Mouse (Mus musculus): ENCODE measurements around the gene Tspan18. TPM values are rescaled to one million over a fixed set of nuclear protein-coding genes. Genes with fewer than 3 reads are reported as not detected.

The Tspan18 gene
- polyA plus RNA-seq, 1 experiment from 2014 or later = 44.8 TPM

- H3K27me3 ChIP-seq = no peaks in the 10 kb centered on the region
Measured at GRCm38 (mm10) chr2:93249058-93249457, 85.2 kb downstream of the Tspan18 start.

GRCm38 (mm10) chr2:93244090-93244443, 90.2 kb downstream of the Tspan18 start:
- Histone ChIP-seq H3K4me3 (replicated peaks) (no peak overlapping the region), H3K27ac (no peak overlapping the region), H3K4me1 (peaks cover 33% of the 10 kb centered on the region), H3K36me3 (0 out of 2 replicates have a peak, but pooled peaks cover 2% of the 10 kb centered on the region), H3K9me3 (replicated peaks) (no peaks in the 10 kb centered on the region), H3K9ac (no peak overlapping the region), H3K4me2 (no peak overlapping the region), H3K27me3 (no peaks in the 10 kb centered on the region)
- WGBS = 83% methylated on average over 8 of the region's 8 CpGs
- no peak for ATAC-seq (replicated peaks; ENCODE audit: low FRiP score)

More at GRCm38 (mm10) chr2:93249058-93249457, 85.2 kb downstream of the Tspan18 start:
- ATAC-seq (replicated peaks; ENCODE audit: low FRiP score) = 0 out of 2 replicates have a peak, but pooled peaks have one; percentile 26
- Histone ChIP-seq H3K27ac (0 out of 2 replicates have a peak overlapping the region, but pooled peaks have one; percentile 3), H3K4me3 (replicated peaks) (no peak overlapping the region), H3K36me3 (no peaks in the 10 kb centered on the region), H3K9ac (no peak overlapping the region), H3K4me2 (no peak overlapping the region), H3K4me1 (peaks cover 38% of the 10 kb centered on the region), H3K9me3 (replicated peaks) (no peaks in the 10 kb centered on the region)
- WGBS = 70% methylated on average over 6 of the region's 6 CpGs

DNA sequence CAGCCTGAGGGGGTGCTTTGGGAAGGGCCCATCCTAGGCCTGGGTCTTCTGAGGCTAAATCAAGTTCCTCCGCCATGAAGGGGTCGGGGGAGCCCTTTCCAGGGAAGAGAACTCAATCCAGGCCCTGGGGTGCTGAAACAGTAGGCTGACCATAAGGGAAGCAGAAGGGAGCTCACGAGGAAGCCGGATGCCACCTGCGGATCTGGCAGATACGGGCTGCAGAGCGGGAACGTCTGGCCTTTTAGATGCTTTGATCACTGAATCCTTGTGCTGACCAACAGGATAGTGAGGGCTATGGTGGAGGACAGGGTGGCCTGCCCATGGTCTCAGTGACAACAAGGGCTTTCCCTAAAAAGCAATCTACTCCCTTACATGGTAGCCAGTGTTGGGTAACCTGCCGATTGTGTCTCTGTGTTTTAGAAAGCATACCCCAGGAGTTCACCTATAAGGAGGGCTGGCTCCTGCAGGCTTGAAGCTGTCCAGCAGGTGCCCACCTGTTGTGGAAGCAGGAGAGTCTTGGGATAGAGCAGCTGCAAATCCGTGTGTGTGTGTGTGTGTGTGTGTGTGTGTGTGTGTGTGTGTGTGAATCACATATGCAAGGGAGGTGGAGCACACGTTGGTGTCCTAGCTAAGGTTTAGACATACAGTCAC, 90.7 kb downstream of the Tspan18 start:
- Histone ChIP-seq H3K9ac (no peak overlapping the region), H3K27me3 (no peaks in the 10 kb centered on the region)
- WGBS = 78% methylated on average over 11 of the region's 11 CpGs

GRCm38 (mm10) chr2:93242166-93242565, 92.1 kb downstream of the Tspan18 start:
- Histone ChIP-seq H3K4me2 (no peak overlapping the region), H3K4me1 (peaks cover 45% of the 10 kb centered on the region), H3K27ac (no peak overlapping the region), H3K27me3 (no peaks in the 10 kb centered on the region), H3K36me3 (peaks cover 8% of the 10 kb centered on the region; the same call in 1 of the 2 replicates), H3K4me3 (replicated peaks) (no peak overlapping the region), H3K9ac (no peak overlapping the region), H3K9me3 (replicated peaks) (no peaks in the 10 kb centered on the region)
- WGBS = 84% methylated on average over 5 of the region's 5 CpGs
- no peak for ATAC-seq (replicated peaks; ENCODE audit: low FRiP score)

More for the DNA sequence above, 90.7 kb downstream of the Tspan18 start:
- H3K4me2 ChIP-seq = no peak overlapping the region
- H3K27ac ChIP-seq = no peak overlapping the region
- H3K4me3 ChIP-seq (replicated peaks) = no peak overlapping the region
- H3K9me3 ChIP-seq (replicated peaks) = no peaks in the 10 kb centered on the region
- 0 out of 2 replicates have a peak, but pooled peaks cover 2% of the 10 kb centered on the region for H3K36me3 ChIP-seq
- ATAC-seq (replicated peaks; ENCODE audit: low FRiP score) = no peak
- H3K4me1 ChIP-seq = peaks cover 33% of the 10 kb centered on the region

GRCm38 (mm10) chr2:93238864-93239263, 95.4 kb downstream of the Tspan18 start:
- WGBS = 80% methylated on average over 6 of the region's 6 CpGs
- ATAC-seq (replicated peaks; ENCODE audit: low FRiP score) = 0 out of 2 replicates have a peak, but pooled peaks have one; percentile 16
- Histone ChIP-seq H3K4me2 (no peak overlapping the region), H3K4me1 (peaks cover 48% of the 10 kb centered on the region), H3K36me3 (peaks cover 11% of the 10 kb centered on the region; the same call in 1 of the 2 replicates), H3K27ac (no peak overlapping the region), H3K9me3 (replicated peaks) (no peaks in the 10 kb centered on the region), H3K4me3 (replicated peaks) (no peak overlapping the region), H3K27me3 (no peaks in the 10 kb centered on the region), H3K9ac (no peak overlapping the region)

- Histone ChIP-seq H3K27ac (peak overlapping the region; percentile 54), H3K36me3 (peaks cover 11% of the 10 kb centered on the region; the same call in 1 of the 2 replicates), H3K9me3 (replicated peaks) (no peaks in the 10 kb centered on the region), H3K4me3 (replicated peaks) (no peak overlapping the region), H3K9ac (no peak overlapping the region), H3K27me3 (no peaks in the 10 kb centered on the region), H3K4me1 (peaks cover 42% of the 10 kb centered on the region), H3K4me2 (no peak overlapping the region)
- peak; percentile 24 for ATAC-seq (replicated peaks; ENCODE audit: low FRiP score)
- 53% methylated on average over 1 of the region's 1 CpGs for WGBS
Measured at GRCm38 (mm10) chr2:93237055-93237454, 97.2 kb downstream of the Tspan18 start.

GRCm38 (mm10) chr2:93232141-93232540, 102.2 kb downstream of the Tspan18 start:
- Histone ChIP-seq H3K4me3 (replicated peaks) (no peak overlapping the region), H3K36me3 (0 out of 2 replicates have a peak, but pooled peaks cover 3% of the 10 kb centered on the region), H3K9ac (no peak overlapping the region), H3K4me1 (peaks cover 43% of the 10 kb centered on the region), H3K27me3 (no peaks in the 10 kb centered on the region), H3K4me2 (no peak overlapping the region), H3K27ac (no peak overlapping the region), H3K9me3 (replicated peaks) (no peaks in the 10 kb centered on the region)
- WGBS = 83% methylated on average over 1 of the region's 1 CpGs
- no peak for ATAC-seq (replicated peaks; ENCODE audit: low FRiP score)

- Histone ChIP-seq H3K4me1 (peaks cover 49% of the 10 kb centered on the region), H3K4me3 (replicated peaks) (no peak overlapping the region), H3K27ac (peak overlapping the region; percentile 90), H3K9me3 (replicated peaks) (no peaks in the 10 kb centered on the region), H3K36me3 (0 out of 2 replicates have a peak, but pooled peaks cover under 1% of the 10 kb centered on the region), H3K4me2 (no peak overlapping the region), H3K9ac (no peak overlapping the region), H3K27me3 (no peaks in the 10 kb centered on the region)
- WGBS = 17% methylated on average over 5 of the region's 5 CpGs
- ATAC-seq (replicated peaks; ENCODE audit: low FRiP score) = no peak
Measured at GRCm38 (mm10) chr2:93228480-93228824, 105.9 kb downstream of the Tspan18 start.

GRCm38 (mm10) chr2:93227713-93228479, 106.4 kb downstream of the Tspan18 start:
- Histone ChIP-seq H3K9ac (no peak overlapping the region), H3K4me1 (peaks cover 53% of the 10 kb centered on the region), H3K4me3 (replicated peaks) (no peak overlapping the region), H3K27ac (peak overlapping the region; percentile 90), H3K27me3 (no peaks in the 10 kb centered on the region), H3K9me3 (replicated peaks) (no peaks in the 10 kb centered on the region), H3K4me2 (peak overlapping the region; percentile 29; the same call in 1 of the 2 replicates), H3K36me3 (peaks cover 5% of the 10 kb centered on the region; the same call in 1 of the 2 replicates)
- ATAC-seq (replicated peaks; ENCODE audit: low FRiP score) = peak; percentile 82
- WGBS = 32% methylated on average over 9 of the region's 9 CpGs

DNA sequence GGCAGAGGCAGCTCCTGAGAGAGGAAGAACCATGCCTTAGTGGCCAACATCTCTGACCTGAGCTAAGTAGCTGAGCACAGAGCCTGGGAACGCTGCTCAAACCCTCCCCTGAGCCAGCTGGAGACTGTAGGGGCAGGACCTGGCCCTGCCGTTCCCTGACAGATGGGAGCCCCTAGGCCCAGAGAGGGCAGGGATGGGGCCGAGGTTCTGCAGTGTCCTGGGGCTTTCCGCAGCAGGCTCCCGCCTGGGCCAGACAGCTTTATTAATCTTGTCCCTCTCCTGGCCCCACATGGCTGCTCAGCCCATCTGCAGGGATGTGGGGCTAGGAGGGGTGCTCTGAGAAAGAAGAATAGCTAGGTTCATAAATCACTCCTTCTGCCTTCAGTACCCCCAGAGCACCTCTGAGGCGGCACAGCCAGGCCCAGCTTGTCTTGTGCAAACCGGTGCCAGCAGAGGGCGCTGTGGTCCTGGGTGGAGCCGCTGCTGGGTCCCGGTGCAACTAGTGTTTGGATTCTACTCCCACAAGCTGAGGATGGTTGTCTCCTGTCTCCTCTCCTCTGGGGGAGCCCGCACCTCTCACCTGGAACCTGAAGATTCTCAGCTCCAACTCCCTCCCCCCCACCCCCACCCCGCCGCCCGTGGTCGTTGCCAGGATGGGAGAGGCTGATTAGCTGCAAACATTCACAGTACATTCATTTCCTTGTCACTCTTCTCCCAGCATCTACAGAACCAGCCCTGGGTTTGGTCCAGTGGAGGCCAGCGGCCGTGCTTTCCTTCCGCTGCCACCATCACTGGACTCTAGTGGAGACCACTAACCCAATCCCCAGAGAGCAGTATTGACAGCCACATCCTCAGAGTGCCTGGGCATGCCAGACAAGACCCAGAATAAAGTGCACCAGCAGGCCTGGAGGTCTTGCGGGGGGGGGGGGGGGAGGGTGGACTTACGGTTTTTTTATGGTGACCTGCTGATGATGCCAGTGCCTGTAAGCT, 107.4 kb downstream of the Tspan18 start:
- H3K36me3 ChIP-seq = peaks cover 11% of the 10 kb centered on the region
- peak; percentile 77 for ATAC-seq (replicated peaks; ENCODE audit: low FRiP score)
- H3K27ac ChIP-seq = peak overlapping the region; percentile 90
- H3K27me3 ChIP-seq = no peaks in the 10 kb centered on the region
- no peak overlapping the region for H3K9ac ChIP-seq
- 9% methylated on average over 19 of the region's 20 CpGs for WGBS
- no peak overlapping the region for H3K4me3 ChIP-seq (replicated peaks)
- no peaks in the 10 kb centered on the region for H3K9me3 ChIP-seq (replicated peaks)
- peak overlapping the region; percentile 29 for H3K4me2 ChIP-seq
- peaks cover 50% of the 10 kb centered on the region for H3K4me1 ChIP-seq

GRCm38 (mm10) chr2:93223463-93223862, 110.8 kb downstream of the Tspan18 start:
- H3K4me1 ChIP-seq = peaks cover 38% of the 10 kb centered on the region
- H3K4me3 ChIP-seq (replicated peaks) = no peak overlapping the region
- no peak overlapping the region for H3K9ac ChIP-seq
- ATAC-seq (replicated peaks; ENCODE audit: low FRiP score) = no peak
- H3K36me3 ChIP-seq = peaks cover 39% of the 10 kb centered on the region
- 63% methylated on average over 6 of the region's 6 CpGs for WGBS
- H3K27me3 ChIP-seq = no peaks in the 10 kb centered on the region
- H3K27ac ChIP-seq = no peak overlapping the region
- no peaks in the 10 kb centered on the region for H3K9me3 ChIP-seq (replicated peaks)
- no peak overlapping the region for H3K4me2 ChIP-seq
